Mouse (Mus musculus): ENCODE measurements around the gene Dnah2.

The Dnah2 gene

DNA sequence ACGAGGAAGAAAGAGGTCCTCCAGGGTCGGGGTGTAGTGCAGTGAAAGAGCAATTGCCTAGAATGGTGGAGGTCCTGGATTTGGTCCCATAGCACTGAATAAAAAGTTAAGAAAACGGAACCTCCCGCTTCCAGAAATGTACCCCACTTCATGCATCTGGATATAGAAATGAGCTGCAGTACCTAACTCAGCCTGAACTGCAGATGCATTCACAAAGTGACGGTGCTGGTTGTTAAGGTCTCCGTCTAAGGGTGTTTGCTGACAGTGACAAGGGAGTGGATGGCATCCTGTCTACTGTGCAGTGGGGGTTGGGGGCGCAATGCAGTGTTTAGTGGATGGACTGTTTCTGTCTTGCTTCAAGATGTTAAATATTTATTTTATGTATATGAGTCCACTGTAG is 162.2 kb downstream of the Dnah2 start:
- no peak for DNase-seq

DNA sequence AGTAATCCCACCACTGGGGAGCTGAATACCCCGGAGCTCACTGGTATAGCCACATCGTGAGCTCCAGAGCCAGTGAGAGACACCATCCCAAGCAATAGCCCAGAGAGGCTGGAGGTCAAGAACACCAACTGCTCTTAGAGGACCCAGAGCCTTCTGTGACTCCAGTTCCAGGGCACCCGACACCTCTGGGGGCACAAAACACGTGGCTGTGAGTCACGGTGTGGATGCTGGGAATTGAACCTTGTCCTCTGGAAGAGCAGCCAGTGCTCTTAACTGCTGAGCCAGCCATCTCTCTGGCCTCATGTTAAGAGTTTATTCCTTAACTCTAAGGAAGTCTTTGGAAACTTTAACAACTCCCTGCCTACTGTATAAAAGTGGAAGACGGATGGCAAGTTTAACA is 163.9 kb downstream of the Dnah2 start:
- peak; percentile 94 for DNase-seq

DNA sequence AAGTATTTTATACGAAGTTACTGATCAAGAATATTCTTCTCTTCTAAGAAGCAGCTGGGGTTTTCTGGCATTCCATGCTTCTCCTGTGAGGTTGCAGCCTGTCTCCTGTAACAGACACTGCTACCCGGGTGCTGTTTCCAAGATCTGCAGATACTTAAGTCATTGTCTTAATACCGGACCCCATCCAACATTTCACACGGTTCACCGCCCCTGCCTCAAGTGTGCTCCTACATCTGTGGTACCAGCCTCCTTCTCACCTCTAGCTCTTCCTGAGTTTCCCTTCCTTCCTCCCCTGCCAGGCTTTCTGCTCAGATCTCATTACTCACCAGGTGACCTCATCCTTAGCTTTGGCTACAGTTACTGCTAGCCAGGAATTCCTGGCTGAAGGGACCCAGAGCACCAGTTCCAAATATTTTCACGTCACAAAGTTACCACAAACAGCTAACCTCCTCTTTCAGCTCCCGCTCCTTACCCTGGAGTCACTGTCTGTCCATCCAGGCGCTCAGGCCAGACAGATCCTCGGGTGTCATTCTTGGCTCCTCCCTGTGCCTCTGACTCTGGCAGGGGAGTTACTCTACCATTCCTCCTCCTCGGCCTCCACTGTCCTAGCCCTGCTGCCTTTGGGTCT is 166.3 kb downstream of the Dnah2 start:
- DNase-seq: no peak

GRCm38 (mm10) chr11:69381356-69381755 is 167.6 kb downstream of the Dnah2 start:
- no peak for DNase-seq

DNA sequence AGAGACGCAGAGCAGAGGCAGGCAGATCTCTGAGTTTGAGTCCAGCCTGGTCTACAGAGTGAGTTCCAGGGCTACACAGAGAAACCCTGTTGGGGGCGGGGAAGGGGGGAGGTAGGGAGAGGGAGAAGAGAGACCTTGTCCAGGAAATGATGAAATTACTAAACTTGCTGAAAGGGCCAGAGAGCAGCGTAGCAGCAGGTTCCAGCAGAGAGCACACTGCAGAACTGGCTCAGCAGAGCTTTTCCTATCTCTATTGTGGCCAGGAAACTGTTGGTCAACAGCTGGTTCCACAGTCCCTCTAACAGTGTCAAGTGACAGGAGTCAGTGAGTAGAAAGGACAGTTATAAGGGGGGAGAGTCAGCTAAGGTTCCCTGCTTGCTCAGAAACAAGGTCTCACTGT is 169.3 kb downstream of the Dnah2 start:
- no peak for DNase-seq

- DNase-seq: peak; percentile 90
Measured at GRCm38 (mm10) chr11:69377766-69378165, 171.1 kb downstream of the Dnah2 start.

DNA sequence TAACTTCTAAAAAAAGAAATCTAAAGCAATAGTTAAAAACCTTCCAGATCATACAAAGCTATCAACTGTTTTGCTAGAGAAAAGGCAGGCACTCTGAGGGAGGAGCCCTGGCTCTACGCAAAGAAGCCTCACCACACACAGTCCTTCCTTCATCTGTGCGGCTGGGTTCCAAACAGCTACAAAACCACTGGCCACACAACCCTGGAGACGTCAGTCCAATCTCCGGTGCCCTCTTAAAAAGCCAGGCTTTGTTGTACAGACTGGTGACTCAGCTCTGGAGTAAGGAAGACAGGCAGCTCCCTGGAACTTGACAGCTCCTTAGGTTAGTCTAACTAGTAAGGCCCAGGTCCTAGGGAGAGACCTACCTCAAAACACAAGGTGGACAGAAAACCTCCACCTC is 173.3 kb downstream of the Dnah2 start:
- no peak for DNase-seq

DNA sequence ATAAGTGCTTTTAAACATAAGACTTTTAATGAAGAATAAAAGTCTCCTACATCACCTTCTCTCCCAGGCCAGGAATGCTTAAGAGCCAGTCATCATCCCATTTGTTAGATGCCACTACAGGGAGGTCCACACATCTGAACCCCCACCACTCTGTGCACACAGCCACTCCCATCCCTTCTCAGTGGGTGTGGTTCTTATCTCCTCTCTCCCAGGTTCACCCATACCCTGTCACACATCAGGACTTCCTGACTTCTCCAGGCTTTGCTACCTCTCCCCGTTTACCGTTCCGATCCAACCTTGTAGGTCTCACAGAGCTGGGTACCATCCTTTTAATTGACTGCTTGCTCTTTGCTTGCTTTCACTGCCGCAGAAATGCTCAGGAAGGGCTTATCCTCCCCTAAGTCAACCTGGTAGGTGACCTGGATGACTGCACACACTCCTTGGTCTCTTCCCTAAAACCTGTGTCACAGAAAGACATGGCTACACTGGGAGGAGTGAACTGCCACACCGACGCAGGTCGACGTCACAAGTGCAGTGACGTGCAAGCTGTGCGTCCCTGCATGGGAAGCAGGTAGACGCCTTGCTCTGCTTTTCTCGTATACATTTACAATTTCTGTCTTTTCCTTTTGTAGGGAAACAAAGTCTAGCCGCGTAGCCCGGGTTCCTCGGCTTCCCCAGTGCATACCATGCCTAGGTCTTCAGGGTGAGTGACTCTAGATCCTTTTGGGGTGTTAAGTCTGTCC is 175.5 kb downstream of the Dnah2 start:
- no peak for DNase-seq

DNA sequence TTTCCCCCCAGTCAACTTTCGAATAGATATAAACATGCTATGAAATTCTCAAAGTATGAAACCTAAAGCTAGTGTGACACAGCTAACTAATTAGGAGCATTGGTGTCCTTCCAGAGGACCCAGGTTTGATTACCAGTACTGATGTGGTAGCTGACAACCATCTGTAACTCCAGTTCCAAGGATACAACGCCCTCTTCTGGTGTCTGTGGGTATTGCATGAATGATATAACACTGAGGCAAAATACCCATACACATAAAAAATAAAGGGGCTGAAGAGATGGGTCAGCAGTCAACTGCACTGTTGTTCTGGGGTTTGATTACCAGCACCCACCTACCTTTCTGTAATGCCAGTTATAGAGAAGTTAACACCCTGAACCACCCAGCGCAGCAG is 176.1 kb downstream of the Dnah2 start:
- no peak for DNase-seq

GRCm38 (mm10) chr11:69372056-69372779 is 176.7 kb downstream of the Dnah2 start:
- peak; percentile 51 for DNase-seq

- no peak for DNase-seq
Measured at GRCm38 (mm10) chr11:69371601-69372000, 177.3 kb downstream of the Dnah2 start.

DNA sequence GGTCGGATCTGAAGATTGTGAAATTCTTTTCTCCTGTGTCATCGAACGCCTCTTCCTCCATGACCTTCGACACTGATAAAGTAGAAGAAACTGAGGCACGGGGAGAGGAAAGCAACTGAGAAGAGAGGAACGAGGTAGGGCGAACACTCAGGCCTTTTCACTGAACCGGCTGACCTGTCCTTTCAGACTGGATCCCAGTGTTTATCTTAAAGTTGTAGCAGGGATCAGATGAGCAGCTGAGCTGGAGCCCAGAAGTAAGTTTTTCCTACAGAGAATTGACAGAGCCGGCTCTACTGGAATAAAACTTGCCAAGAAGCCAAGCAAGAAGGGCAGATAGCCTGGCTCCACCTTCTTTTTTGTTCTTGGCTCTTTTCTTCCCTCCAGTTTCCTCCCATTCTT is 178.1 kb downstream of the Dnah2 start:
- no peak for DNase-seq

Measured in kidney, adult 9 months (tissue).